Mouse (Mus musculus): ENCODE measurements around the gene Abi3. TPM values are rescaled to one million over a fixed set of nuclear protein-coding genes. Genes with fewer than 3 reads are reported as not detected.

The Abi3 gene
- polyA plus RNA-seq, 1 experiment from 2014 or later = 5.4 TPM

DNA sequence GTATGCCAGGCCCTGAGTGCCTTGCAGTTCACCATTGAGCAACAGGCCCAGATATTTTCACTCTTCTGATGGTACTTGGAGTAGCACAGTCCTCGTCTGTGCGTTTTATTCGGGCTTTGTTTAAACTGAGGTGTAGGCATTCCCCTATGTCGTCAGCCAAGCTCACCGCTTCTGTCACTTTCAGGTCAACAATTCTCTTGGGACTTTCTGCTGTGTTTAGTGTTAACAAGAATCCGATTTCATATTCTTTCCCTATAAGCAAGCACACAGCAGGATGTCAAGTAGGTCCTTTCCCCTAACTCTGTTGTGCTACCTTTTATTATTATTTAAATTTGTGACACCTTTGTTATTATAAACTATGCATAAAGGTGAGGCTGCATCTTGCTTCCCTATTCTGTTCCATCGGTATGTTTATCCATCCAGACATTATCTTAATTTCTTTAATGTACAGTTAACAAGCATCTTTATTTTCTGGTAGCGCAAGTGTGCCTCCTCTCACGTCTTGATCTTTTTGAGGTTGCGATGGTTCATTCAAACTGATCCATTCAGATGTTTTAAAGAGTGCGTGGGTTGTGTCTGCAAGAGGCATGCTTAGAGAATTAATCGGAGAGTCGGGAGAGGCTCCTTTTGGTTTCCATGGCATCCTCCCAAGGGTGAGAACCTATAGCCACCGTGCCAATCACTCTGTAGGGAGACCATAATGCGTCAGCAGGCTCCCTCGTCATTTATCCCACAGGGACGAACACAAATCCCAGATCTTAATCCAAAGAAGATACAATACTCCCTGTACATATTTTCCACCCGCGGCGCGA, 15.6 kb upstream of the Abi3 start:
- peak overlapping the region; percentile 75 for H3K9ac ChIP-seq
- H3K4me1 ChIP-seq = peaks cover 12% of the 10 kb centered on the region; the same call in 1 of the 2 replicates
- peak overlapping the region; percentile 74 for H3K4me3 ChIP-seq
- H3K4me2 ChIP-seq (replicated peaks) = peak overlapping the region; percentile 67
- no peaks in the 10 kb centered on the region for H3K27me3 ChIP-seq
- H3K27ac ChIP-seq = peak overlapping the region; percentile 87
- ATAC-seq (ENCODE audit: low FRiP score, low read depth) = no peak
- no peaks in the 10 kb centered on the region for H3K36me3 ChIP-seq
- 21% methylated on average over 21 of the region's 21 CpGs for WGBS
- H3K9me3 ChIP-seq = no peaks in the 10 kb centered on the region

DNA sequence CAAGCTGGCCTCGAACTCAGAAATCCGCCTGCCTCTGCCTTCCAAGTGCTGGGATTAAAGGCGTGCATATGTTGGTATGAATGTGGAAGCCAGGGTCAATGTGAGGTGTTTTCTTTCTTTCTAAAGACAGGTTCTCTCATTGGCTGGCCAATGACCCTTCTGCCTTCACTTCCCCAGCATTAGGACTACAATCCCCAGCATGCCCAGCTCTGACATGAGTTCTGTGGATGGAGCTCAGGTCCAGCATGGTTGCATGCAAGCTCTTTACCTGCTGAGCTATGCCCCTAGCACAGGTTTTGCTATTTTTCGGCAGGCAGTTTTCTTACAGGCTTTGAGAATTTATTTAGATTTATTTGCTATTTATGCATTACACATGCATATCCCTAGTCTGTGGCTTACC, 15.0 kb upstream of the Abi3 start:
- no peak overlapping the region for H3K4me3 ChIP-seq
- H3K27ac ChIP-seq = no peak overlapping the region
- WGBS = 79% methylated on average over 4 of the region's 4 CpGs
- no peak overlapping the region for H3K9ac ChIP-seq
- no peak for ATAC-seq (ENCODE audit: low FRiP score, low read depth)
- no peak overlapping the region for H3K4me2 ChIP-seq (replicated peaks)
- H3K9me3 ChIP-seq = no peaks in the 10 kb centered on the region
- H3K4me1 ChIP-seq = peaks cover 12% of the 10 kb centered on the region; the same call in 1 of the 2 replicates
- H3K36me3 ChIP-seq = no peaks in the 10 kb centered on the region
- H3K27me3 ChIP-seq = no peaks in the 10 kb centered on the region

DNA sequence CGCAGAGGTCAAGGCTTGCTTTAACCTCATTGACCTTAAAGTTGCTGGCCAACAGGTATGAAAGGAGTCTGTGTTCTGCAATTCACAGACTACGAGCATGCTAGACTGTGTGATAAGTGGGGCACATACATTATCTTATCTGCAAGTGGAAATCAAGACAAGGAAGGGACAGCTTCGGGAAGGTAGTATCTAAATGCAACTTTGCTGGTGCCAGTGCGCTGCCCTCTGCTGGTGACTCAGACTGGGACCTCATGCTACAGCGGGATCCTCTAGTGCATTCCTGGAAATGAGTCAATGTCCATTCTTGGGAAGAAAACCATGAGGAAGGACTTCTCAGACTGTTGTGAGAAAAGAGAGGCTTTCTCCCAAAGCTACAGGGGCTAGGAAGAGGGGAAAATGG, 11.4 kb upstream of the Abi3 start:
- no peaks in the 10 kb centered on the region for H3K9me3 ChIP-seq
- no peak for ATAC-seq (ENCODE audit: low FRiP score, low read depth)
- 60% methylated on average over 5 of the region's 5 CpGs for whole genome bisulfite sequencing
- no peaks in the 10 kb centered on the region for H3K36me3 ChIP-seq
- H3K4me1 ChIP-seq = 0 out of 2 replicates have a peak, but pooled peaks cover 4% of the 10 kb centered on the region
- H3K4me3 ChIP-seq = no peak overlapping the region
- no peak overlapping the region for H3K27ac ChIP-seq
- no peaks in the 10 kb centered on the region for H3K27me3 ChIP-seq
- H3K9ac ChIP-seq = no peak overlapping the region
- no peak overlapping the region for H3K4me2 ChIP-seq (replicated peaks)

DNA sequence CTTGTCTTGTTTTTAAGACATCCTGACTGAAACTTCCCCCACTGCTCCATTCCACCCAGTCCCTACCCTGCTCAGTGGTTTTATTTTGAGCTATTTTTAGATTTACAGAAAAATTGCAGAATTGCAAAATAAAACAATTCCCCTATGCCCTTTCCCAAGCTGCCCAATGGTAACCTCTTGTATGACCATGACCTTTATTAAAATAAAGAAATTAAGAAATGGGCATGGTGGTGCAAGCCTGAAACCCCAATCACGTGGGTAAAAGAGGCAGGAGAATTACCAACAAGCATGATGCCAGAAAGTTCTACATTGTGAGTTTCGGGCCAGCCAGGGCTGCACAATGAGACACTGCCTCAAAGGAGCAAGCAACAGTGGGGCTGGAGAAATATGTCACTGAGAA, 8.6 kb upstream of the Abi3 start:
- Histone ChIP-seq H3K27ac (no peak overlapping the region), H3K9me3 (no peaks in the 10 kb centered on the region), H3K9ac (no peak overlapping the region), H3K4me3 (no peak overlapping the region), H3K27me3 (no peaks in the 10 kb centered on the region), H3K36me3 (no peaks in the 10 kb centered on the region), H3K4me2 (replicated peaks) (no peak overlapping the region), H3K4me1 (no peaks in the 10 kb centered on the region)
- ATAC-seq (ENCODE audit: low FRiP score, low read depth) = no peak
- WGBS = 84% methylated on average over 2 of the region's 2 CpGs

DNA sequence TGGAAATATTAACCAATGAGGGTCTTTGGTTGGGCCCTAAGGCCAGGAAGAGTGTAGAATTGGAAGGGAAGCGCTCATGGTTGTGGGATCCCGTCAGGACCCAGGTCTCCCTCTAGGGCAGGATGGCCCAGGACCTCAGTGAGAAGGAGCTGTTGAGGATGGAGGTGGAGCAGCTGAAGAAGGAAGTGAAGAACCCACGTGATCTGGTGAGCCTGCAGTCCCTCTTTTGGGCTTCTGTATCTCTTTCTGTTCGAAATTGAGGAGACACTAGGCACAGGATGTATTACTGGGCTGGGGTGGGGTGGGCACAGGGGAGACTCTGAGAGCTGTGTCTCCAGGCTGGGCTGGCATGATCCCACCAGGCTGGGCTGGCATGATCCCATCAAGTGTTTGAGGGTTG, 2.7 kb upstream of the Abi3 start:
- H3K4me2 ChIP-seq (replicated peaks) = no peak overlapping the region

DNA sequence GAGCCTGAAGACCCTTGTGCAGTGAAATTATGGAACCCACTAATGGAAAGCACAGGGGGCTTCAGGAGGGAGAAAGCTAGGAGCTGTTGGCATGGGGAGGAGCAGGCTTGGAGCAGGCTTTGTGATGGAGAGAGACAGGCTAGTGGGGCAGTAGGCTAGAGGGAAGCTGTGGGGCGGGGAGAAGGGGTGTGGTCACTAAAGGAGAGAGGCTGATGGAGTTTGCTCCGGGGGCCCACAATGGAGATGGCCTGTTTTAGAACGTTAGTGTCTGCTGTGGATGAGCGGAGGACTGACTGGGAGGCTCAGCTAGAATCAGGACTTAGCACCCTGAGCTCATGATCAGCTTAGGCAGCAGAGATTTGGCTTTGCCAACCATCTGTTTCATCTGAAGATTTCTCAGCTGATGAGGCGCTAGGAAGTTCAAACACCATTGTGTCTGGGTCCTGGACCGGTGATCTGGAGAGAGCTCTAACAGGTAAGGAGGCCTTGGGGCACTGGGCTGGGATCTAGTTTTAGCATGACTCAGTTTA, 1.2 kb upstream of the Abi3 start:
- WGBS = 57% methylated on average over 6 of the region's 6 CpGs
- H3K27ac ChIP-seq = no peak overlapping the region; the same call in 1 of the 2 replicates
- peaks cover 19% of the 10 kb centered on the region for H3K27me3 ChIP-seq
- no peaks in the 10 kb centered on the region for H3K36me3 ChIP-seq
- ATAC-seq (ENCODE audit: low FRiP score, low read depth) = no peak
- no peak overlapping the region for H3K4me3 ChIP-seq
- no peak overlapping the region for H3K9ac ChIP-seq
- peaks cover 13% of the 10 kb centered on the region for H3K4me1 ChIP-seq
- no peaks in the 10 kb centered on the region for H3K9me3 ChIP-seq
- peak overlapping the region; percentile 1 for H3K4me2 ChIP-seq (replicated peaks)

More for the DNA sequence above, 2.7 kb upstream of the Abi3 start:
- Histone ChIP-seq H3K36me3 (no peaks in the 10 kb centered on the region), H3K4me1 (peaks cover 13% of the 10 kb centered on the region), H3K9me3 (no peaks in the 10 kb centered on the region), H3K27ac (no peak overlapping the region), H3K4me3 (no peak overlapping the region), H3K27me3 (peaks cover 16% of the 10 kb centered on the region), H3K9ac (no peak overlapping the region)
- 64% methylated on average over 4 of the region's 4 CpGs for whole genome bisulfite sequencing
- no peak for ATAC-seq (ENCODE audit: low FRiP score, low read depth)

DNA sequence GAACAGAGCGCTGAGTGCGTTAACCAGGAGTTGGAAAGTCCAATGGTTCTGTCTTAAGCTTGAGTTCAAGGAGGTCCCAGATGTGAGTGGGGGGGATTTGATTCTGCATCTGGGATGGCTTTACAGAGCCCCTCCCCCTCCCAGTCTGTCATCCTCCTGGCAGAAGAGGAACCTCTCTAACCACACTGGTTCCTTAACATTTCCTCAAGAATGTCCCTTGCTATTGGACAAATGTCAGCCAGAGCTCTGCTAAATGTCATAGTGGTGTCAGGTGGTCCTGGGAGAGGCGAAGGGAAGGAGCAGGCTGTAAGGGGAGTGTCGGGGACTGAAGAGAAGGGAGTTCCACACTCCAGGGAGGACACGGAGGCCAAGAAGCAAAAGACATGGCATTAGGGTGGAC, 677 bp upstream of the Abi3 start:
- Histone ChIP-seq H3K9me3 (no peaks in the 10 kb centered on the region), H3K9ac (no peak overlapping the region), H3K27me3 (peaks cover 24% of the 10 kb centered on the region), H3K27ac (no peak overlapping the region; the same call in 1 of the 2 replicates), H3K4me3 (no peak overlapping the region), H3K4me2 (replicated peaks) (peak overlapping the region; percentile 1), H3K36me3 (no peaks in the 10 kb centered on the region), H3K4me1 (peaks cover 13% of the 10 kb centered on the region)
- no peak for ATAC-seq (ENCODE audit: low FRiP score, low read depth)
- WGBS = 60% methylated on average over 5 of the region's 5 CpGs

DNA sequence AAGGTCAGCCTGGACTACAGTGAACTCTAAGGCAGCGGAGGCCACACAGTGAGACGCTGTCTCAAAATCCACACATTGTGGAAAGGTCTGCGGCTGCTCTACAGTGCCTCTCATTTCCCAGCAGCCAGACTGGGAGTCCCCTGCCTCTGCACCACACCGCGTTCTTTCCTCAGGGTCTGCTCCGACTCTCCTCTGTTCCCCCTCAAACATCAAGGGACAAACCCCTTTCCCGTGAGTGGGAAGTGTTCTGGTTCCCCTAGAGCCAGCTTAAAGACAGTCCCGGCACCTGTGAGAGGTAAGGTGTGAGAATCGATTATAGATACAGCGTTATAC, 812 bp downstream of the Abi3 start:
- peaks cover 27% of the 10 kb centered on the region for H3K4me1 ChIP-seq
- H3K27me3 ChIP-seq = peaks cover 36% of the 10 kb centered on the region
- H3K36me3 ChIP-seq = no peaks in the 10 kb centered on the region
- H3K4me3 ChIP-seq = peak overlapping the region; percentile 19
- H3K27ac ChIP-seq = no peak overlapping the region
- H3K9ac ChIP-seq = no peak overlapping the region
- H3K9me3 ChIP-seq = no peaks in the 10 kb centered on the region
- ATAC-seq (ENCODE audit: low FRiP score, low read depth) = no peak
- peak overlapping the region; percentile 47 for H3K4me2 ChIP-seq (replicated peaks)
- 61% methylated on average over 10 of the region's 10 CpGs for WGBS

DNA sequence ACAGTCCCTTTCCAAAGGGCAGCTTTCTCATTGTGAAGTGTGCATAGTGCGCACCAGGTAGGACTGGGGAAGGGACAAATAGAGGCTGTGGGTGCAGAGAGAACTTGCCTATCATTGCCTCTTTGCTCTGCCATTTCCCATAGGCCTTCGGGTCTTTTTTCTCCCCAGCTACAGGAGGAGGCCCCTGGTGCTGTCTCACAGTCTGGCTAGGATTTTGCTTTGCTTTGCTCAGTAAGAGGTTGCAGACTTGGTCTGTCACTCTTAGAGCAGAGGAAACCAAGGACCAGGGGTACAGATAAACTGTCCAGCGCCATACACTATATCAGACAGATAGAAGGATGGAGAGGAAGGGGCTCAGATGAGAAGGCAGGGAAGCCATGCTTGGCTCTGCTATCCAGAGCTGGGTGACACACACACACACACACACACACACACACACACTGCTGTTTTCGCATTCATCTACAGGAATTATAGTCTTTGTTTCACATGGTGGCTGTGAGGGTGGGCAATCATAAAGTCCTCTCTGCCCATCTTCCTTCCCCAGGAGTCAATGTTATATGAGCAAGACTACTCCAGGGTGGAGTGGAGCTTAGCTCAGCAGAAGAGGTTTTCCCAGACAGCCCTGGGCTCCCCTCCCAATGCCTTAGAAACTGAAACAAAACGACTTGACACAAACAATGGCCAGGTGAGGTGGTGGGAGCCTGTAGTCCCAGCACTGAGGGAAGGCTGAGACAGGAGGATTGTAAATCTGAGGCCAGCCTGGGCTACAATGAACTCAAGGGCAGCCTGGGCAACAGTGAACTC, 1.4 kb downstream of the Abi3 start:
- Histone ChIP-seq H3K27ac (no peak overlapping the region), H3K4me3 (peak overlapping the region; percentile 19), H3K27me3 (peaks cover 41% of the 10 kb centered on the region), H3K9me3 (no peaks in the 10 kb centered on the region), H3K9ac (no peak overlapping the region), H3K4me2 (replicated peaks) (peak overlapping the region; percentile 47), H3K4me1 (peaks cover 33% of the 10 kb centered on the region), H3K36me3 (no peaks in the 10 kb centered on the region)
- ATAC-seq (ENCODE audit: low FRiP score, low read depth) = no peak
- 75% methylated on average over 5 of the region's 5 CpGs for WGBS

DNA sequence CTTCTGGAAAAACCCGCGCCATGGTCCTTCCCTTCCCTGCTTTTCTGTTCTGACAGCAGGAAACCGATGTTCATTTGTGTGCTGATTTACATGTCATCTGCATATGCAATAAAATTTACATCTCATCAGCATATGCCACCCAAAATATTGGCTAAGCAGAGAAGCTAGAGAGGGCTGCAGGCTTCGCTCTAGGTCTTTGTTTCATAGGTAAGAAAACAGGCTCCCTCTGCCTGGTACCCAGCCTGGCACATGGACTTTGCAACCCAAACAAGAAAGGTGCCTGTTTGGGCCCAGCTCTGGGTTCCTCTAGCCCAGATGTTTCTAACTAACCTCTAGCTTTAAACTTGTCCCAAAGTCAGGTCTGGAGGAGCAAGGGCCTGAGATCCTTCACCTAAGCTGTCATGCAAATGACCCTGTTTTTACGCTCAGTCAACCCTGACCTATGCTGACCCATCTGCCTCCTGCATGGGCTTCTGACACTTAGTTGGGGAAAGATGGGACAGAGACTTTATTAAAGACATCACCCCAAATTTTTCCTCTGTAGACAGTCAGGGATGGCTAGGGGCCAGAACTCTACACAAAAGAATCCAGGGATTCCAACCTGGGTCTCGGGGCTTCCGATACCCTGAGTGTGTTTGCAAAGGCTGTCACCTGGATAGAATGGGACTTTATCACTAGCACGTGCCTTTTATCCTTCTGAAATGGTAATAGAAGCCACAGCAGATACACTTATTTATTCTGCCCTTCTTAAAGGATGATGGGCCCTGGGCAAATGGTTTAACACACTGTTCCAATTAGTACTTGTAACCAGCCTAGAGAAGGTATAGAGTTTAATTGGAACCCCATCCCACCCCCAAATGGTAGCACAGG, 3.0 kb downstream of the Abi3 start:
- Histone ChIP-seq H3K36me3 (no peaks in the 10 kb centered on the region), H3K4me3 (no peak overlapping the region), H3K4me2 (replicated peaks) (no peak overlapping the region), H3K9ac (no peak overlapping the region), H3K9me3 (no peaks in the 10 kb centered on the region), H3K4me1 (peaks cover 46% of the 10 kb centered on the region), H3K27me3 (peaks cover 57% of the 10 kb centered on the region), H3K27ac (no peak overlapping the region)
- WGBS = 72% methylated on average over 8 of the region's 8 CpGs
- no peak for ATAC-seq (ENCODE audit: low FRiP score, low read depth)

DNA sequence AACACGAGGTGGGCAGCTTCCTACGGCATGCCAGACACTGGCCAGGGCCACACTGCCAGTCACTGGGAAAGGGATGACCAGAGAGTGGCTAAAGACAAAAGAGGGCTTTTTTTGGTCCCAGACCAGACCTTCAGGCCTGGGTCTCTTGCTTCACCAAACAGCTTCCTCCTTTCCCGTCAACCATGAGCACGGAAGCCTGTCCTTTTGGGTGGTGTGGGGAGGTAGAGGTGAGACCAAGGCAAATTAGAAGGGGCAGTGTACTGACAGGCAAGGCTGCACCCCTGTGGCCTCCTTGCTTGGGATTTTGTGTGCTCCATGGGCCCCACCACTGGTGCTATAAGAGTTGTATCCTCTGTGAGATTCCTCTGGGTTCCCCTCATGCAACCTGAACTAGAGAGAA, 3.7 kb downstream of the Abi3 start:
- Histone ChIP-seq H3K9me3 (no peaks in the 10 kb centered on the region), H3K27ac (no peak overlapping the region), H3K4me1 (peaks cover 53% of the 10 kb centered on the region), H3K9ac (no peak overlapping the region), H3K4me3 (no peak overlapping the region), H3K4me2 (replicated peaks) (no peak overlapping the region), H3K27me3 (peaks cover 59% of the 10 kb centered on the region), H3K36me3 (no peaks in the 10 kb centered on the region)
- no peak for ATAC-seq (ENCODE audit: low FRiP score, low read depth)
- WGBS = 72% methylated on average over 4 of the region's 4 CpGs

All from limb, embryonic 13.5 days (tissue).